Mouse (Mus musculus): ENCODE measurements at regions not wholly inside any gene's neighbourhood (a gene's known extent, or its start where the extent isn't known, plus 50 kb on each side); places are given as distances from the start of the nearest gene placed in this dataset.

DNA sequence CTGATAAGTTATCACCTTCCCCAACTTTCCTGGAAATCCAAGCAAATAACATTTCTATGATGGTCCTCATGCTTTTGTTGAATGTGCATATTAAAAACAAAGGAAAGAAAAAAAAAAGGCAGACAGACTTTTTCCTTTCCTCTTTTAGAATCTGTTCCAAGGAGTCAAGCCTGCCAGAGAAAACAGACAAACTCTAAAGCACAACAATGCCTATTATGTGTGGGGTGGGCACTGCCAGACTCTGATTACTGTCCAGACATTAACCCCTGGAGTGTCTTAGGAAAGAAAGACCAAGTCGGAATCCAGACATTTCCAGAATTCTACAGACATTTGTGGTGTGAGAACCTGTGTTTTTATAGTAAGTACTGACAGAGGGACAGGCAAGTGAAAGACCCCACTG, 136.7 kb downstream of the Btg1 start:
- Histone ChIP-seq H3K9ac (no peak overlapping the region), H3K4me3 (no peak overlapping the region), H3K27me3 (no peaks in the 10 kb centered on the region), H3K9me3 (no peaks in the 10 kb centered on the region), H3K36me3 (no peaks in the 10 kb centered on the region), H3K4me1 (peaks cover 18% of the 10 kb centered on the region), H3K4me2 (replicated peaks) (no peak overlapping the region), H3K27ac (no peak overlapping the region)
- ATAC-seq (ENCODE audit: insufficient number of reproducible peaks, insufficient read depth, low FRiP score, low TSS enrichment): no peak
- WGBS: 20% methylated on average over 1 of the region's 1 CpGs

DNA sequence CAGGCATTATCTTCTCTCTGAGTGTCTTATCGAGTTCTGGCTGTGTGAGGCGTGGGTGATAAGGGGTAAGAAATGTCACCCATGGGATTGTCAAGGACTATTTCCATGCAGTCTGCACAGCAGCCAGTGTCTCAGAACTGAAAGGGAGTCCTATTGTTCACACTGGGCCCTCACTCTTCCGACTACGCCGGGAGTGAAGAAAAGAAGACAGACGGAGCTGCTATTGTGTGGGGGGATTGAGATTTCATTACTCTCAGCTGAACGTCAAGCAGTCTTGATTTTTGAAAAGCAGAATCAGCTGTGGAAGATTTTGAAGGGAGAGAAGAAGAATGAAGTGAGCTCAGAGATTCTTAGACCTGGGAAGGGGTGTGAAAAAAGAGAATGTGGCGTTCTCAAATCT, 138.9 kb downstream of the Btg1 start:
- H3K36me3 ChIP-seq: no peaks in the 10 kb centered on the region
- H3K4me1 ChIP-seq: peaks cover 18% of the 10 kb centered on the region
- no peak for ATAC-seq (ENCODE audit: insufficient number of reproducible peaks, insufficient read depth, low FRiP score, low TSS enrichment)
- no peak overlapping the region for H3K27ac ChIP-seq
- H3K27me3 ChIP-seq: no peaks in the 10 kb centered on the region
- WGBS: 54% methylated on average over 8 of the region's 8 CpGs
- H3K9me3 ChIP-seq: no peaks in the 10 kb centered on the region
- H3K4me3 ChIP-seq: no peak overlapping the region
- H3K9ac ChIP-seq: no peak overlapping the region
- H3K4me2 ChIP-seq (replicated peaks): no peak overlapping the region

DNA sequence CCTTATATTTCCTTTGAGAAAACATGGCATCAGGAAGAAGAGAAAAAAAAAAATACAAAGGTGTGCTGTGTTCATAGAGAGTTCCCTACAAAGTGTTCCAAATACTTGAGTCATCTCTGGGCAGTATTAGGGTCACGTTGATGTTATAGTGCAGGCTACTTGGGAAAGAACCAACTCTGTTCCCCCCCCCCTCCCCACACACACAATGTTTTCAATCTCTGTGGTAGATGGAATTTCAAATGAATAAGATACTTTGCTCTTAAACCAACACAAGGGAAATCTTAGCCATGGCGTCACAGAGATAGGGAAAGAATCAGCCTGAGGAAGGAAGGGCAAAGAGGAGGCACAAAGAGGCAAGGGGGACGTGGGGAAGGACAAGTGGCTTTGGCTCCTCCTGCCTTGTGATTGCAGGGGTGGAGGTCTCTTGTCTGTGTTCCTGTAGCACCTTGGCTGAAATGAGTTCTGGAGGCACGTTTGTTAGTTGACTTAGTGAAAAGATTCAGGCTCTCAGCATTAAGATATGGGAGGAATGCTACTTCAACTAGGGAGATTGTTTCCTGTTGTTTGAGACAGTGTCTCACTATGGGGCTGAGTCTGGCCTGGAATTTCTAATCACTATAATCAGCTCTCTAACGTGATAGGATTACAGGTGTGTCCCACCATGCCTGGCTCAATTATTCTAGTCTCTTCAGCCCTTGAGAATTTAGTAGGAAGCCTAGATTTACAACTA, 139.7 kb downstream of the Btg1 start:
- no peaks in the 10 kb centered on the region for H3K9me3 ChIP-seq
- peaks cover 13% of the 10 kb centered on the region for H3K4me1 ChIP-seq
- no peak overlapping the region for H3K4me2 ChIP-seq (replicated peaks)
- H3K36me3 ChIP-seq: no peaks in the 10 kb centered on the region
- H3K27me3 ChIP-seq: no peaks in the 10 kb centered on the region
- no peak overlapping the region for H3K9ac ChIP-seq
- no peak overlapping the region for H3K4me3 ChIP-seq
- ATAC-seq (ENCODE audit: insufficient number of reproducible peaks, insufficient read depth, low FRiP score, low TSS enrichment): no peak
- H3K27ac ChIP-seq: no peak overlapping the region
- WGBS: 45% methylated on average over 5 of the region's 5 CpGs

DNA sequence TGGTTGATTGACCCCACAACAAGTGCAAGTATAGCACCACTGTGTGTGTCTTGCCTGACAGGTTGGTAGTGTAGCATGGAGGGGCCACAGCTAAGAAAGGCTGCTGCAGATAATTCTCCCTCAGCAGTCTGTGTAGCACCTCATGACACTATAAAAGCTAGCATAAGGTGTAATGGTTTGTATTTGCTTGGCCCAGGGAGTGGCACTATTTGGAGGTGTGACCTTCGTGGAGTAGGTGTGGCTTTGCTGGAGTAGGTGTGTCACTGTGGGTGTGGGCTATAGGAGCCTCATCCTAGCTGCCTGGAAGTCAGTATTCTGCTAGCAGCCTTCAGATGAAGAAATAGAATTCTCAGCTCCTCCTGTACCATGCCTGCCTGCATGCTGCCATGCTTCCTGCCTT, 140.5 kb downstream of the Btg1 start:
- Histone ChIP-seq H3K27ac (no peak overlapping the region), H3K4me2 (replicated peaks) (no peak overlapping the region), H3K36me3 (no peaks in the 10 kb centered on the region), H3K4me1 (peaks cover 12% of the 10 kb centered on the region), H3K9me3 (no peaks in the 10 kb centered on the region), H3K9ac (no peak overlapping the region), H3K27me3 (no peaks in the 10 kb centered on the region), H3K4me3 (no peak overlapping the region)
- WGBS: 79% methylated on average over 1 of the region's 1 CpGs
- no peak for ATAC-seq (ENCODE audit: insufficient number of reproducible peaks, insufficient read depth, low FRiP score, low TSS enrichment)

DNA sequence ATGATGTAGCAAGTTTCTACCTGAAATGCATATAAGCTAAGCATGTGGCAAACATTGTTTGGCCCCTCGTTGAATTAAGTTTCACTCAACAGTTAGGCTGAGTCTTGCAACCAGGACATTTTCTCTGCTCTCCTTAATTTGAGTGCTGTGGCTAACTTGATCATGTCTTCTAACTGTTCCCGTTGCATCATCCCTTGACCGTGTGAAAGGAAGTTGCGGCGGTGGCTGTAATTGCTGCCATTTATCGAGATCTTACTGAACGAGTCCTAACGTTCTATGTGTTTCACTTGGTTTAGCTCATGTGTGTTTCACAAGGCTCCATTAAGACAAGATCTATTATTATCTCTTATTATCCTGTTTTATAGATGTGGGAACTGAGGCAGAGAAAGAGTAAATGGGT, 144.8 kb downstream of the Btg1 start:
- Histone ChIP-seq H3K36me3 (no peaks in the 10 kb centered on the region), H3K4me3 (no peak overlapping the region), H3K9ac (no peak overlapping the region), H3K27me3 (no peaks in the 10 kb centered on the region), H3K27ac (no peak overlapping the region), H3K4me1 (peaks cover 6% of the 10 kb centered on the region; the same call in 1 of the 2 replicates), H3K4me2 (replicated peaks) (no peak overlapping the region), H3K9me3 (no peaks in the 10 kb centered on the region)
- ATAC-seq (ENCODE audit: insufficient number of reproducible peaks, insufficient read depth, low FRiP score, low TSS enrichment): no peak
- WGBS: 89% methylated on average over 8 of the region's 8 CpGs

DNA sequence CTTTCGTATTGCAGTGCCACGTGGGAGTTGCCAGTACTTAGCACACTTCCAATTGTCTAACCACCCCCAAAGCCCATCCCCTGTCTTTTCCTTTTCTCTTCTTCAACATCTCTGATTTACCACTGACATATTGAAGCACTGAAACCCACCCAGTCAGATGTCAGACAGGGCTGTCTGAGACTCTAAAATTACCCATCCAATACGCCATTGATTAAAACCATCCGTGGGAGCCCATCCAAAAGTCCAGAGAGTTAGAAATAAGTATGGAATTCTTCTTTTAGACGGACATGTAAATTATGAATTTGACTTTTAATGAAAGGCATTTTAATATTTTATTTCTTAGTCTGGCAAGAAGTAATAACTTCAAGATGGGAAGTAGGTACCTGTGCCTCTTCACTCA, 148.8 kb downstream of the Btg1 start:
- no peak for ATAC-seq (ENCODE audit: insufficient number of reproducible peaks, insufficient read depth, low FRiP score, low TSS enrichment)
- H3K9me3 ChIP-seq: no peaks in the 10 kb centered on the region
- 0 out of 2 replicates have a peak, but pooled peaks cover 5% of the 10 kb centered on the region for H3K4me1 ChIP-seq
- no peak overlapping the region for H3K4me2 ChIP-seq (replicated peaks)
- WGBS: 63% methylated on average over 5 of the region's 5 CpGs
- H3K36me3 ChIP-seq: no peaks in the 10 kb centered on the region
- no peaks in the 10 kb centered on the region for H3K27me3 ChIP-seq
- H3K4me3 ChIP-seq: no peak overlapping the region
- H3K27ac ChIP-seq: no peak overlapping the region
- H3K9ac ChIP-seq: no peak overlapping the region

DNA sequence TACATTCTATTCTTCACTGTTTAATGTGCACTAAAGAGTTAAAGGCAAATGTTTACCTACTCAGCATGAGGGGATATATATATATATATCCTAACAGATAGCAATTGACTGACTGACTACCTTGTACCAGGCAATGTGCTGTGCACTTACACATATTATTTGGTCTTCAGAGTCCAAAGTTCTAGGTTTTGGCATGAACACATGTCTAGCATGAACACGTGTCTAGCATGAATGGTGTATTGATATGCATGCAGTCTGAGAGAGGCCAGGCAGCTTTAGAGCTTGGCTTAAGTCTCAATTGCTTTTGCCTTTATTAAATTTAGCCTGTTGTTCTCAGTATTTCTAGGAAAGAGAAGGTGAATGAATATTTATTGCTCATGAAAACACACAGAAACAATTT, 161.4 kb downstream of the Btg1 start:
- H3K4me1 ChIP-seq: no peaks in the 10 kb centered on the region
- WGBS: 71% methylated on average over 1 of the region's 1 CpGs
- no peak for ATAC-seq (ENCODE audit: insufficient number of reproducible peaks, insufficient read depth, low FRiP score, low TSS enrichment)

DNA sequence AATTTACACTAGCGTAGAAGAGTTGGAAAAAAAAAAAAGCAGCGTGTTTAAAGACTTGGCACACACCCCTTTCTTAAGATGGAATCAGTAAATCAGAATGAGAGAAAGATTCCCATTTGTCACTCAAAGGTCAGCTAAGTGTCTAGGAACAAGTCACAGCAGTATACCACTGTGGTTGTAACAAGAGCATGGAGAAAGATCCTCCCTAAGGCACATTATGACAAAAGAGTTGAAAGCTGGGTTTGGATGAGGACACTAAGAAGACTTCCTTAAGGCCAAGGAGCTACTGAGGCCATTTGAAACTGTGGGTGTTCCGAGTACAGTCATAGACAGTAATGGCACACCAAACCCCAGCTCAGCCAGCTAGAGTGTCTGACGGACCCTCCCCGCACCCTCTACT, 167.2 kb downstream of the Btg1 start:
- no peak overlapping the region for H3K4me3 ChIP-seq
- H3K9me3 ChIP-seq: no peaks in the 10 kb centered on the region
- no peak overlapping the region for H3K4me2 ChIP-seq (replicated peaks)
- ATAC-seq (ENCODE audit: insufficient number of reproducible peaks, insufficient read depth, low FRiP score, low TSS enrichment): no peak
- no peaks in the 10 kb centered on the region for H3K4me1 ChIP-seq
- no peaks in the 10 kb centered on the region for H3K27me3 ChIP-seq
- H3K9ac ChIP-seq: no peak overlapping the region
- 87% methylated on average over 5 of the region's 5 CpGs for WGBS
- no peaks in the 10 kb centered on the region for H3K36me3 ChIP-seq
- no peak overlapping the region for H3K27ac ChIP-seq

More for the DNA sequence above, 161.4 kb downstream of the Btg1 start:
- Histone ChIP-seq H3K27me3 (no peaks in the 10 kb centered on the region), H3K4me3 (no peak overlapping the region), H3K9me3 (no peaks in the 10 kb centered on the region), H3K9ac (no peak overlapping the region), H3K36me3 (no peaks in the 10 kb centered on the region), H3K27ac (no peak overlapping the region), H3K4me2 (replicated peaks) (no peak overlapping the region)

DNA sequence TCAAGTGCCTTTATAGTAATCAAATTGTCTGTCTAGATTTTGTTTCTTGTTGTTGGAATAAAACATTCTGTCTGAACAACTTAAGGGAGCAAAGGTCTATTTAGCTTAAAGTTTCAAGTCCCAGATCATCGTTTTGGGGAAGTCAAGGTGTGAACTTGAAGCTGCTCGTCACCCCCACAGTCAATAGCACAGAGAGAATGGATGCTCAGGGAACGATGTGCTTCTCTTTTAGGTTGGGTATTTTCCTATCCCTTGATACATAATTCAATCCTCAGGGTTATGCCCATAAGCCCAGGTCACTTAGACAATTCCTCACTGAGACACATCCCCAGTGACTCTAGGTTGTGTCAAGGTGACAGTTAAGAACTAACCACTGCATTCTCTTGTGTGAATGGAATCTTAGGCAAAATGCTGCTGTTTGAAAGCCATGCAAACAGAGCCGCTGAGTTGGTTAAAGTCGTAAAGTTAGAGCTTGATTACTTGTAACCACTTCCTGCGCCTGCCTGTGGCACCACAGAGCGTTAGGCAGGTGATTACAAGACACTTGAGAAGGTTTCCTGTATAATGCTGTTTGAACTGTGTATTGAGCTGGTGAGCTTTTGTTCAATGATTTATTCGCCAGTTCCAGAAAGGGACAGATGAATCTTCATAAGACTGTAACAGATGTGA, 170.2 kb downstream of the Btg1 start:
- no peaks in the 10 kb centered on the region for H3K4me1 ChIP-seq
- H3K9me3 ChIP-seq: no peaks in the 10 kb centered on the region
- 68% methylated on average over 8 of the region's 8 CpGs for WGBS
- no peak overlapping the region for H3K27ac ChIP-seq
- H3K4me2 ChIP-seq (replicated peaks): no peak overlapping the region
- H3K27me3 ChIP-seq: no peaks in the 10 kb centered on the region
- no peaks in the 10 kb centered on the region for H3K36me3 ChIP-seq
- H3K9ac ChIP-seq: no peak overlapping the region
- no peak overlapping the region for H3K4me3 ChIP-seq
- no peak for ATAC-seq (ENCODE audit: insufficient number of reproducible peaks, insufficient read depth, low FRiP score, low TSS enrichment)

DNA sequence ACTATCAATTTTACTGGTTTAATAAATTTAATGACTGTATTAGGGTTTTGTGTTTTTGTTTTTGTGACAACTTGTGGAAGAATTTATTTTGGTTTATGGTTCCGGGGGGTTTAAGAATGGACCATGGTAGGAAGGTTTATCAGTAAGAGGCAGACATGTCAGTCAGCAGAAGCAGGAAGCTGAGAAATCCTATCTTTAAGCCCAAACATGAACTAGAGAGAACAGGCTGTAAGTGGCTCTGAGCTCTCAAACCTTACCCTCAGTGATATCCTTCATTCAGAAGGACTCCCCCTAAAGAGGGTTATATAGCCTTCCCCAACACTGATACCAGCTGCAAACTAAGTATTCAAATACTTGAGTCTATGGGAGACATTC, 170.8 kb downstream of the Btg1 start:
- 77% methylated on average over 1 of the region's 1 CpGs for WGBS
- H3K4me3 ChIP-seq: no peak overlapping the region
- no peaks in the 10 kb centered on the region for H3K4me1 ChIP-seq
- H3K9ac ChIP-seq: no peak overlapping the region
- H3K27ac ChIP-seq: no peak overlapping the region
- H3K36me3 ChIP-seq: no peaks in the 10 kb centered on the region
- H3K9me3 ChIP-seq: no peaks in the 10 kb centered on the region
- H3K4me2 ChIP-seq (replicated peaks): no peak overlapping the region
- H3K27me3 ChIP-seq: no peaks in the 10 kb centered on the region
- no peak for ATAC-seq (ENCODE audit: insufficient number of reproducible peaks, insufficient read depth, low FRiP score, low TSS enrichment)

DNA sequence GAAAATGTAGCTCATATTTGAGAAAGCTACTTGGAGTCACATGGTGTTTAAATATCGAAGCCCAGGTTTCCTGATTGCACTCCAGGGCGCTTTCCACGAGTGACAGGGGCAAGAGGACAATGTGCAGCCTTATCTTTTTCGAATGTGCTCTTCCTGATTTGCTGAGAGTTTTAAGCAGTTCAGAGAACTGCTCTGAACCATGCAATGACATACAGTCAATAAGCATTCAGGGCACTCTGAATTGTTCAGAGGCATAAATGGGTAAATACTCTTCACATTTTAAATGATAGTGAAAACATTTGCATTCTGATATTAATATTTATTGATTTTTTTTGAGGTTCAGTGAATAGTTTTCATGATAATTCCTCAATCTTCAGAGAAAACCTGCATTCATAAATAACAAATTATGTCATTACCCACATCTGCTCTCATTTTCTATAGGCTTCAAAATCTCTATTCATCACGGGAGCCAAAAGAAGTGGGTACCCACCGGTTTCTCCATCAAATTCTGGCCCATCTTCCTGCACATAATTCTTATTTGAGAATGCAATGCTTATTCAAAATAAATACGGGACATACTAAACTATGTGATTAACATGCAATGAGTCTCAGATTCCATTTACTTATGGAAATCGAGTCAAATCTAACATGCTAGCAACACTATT, 171.7 kb downstream of the Btg1 start:
- no peak overlapping the region for H3K4me3 ChIP-seq
- no peaks in the 10 kb centered on the region for H3K36me3 ChIP-seq
- 75% methylated on average over 8 of the region's 8 CpGs for WGBS
- no peak overlapping the region for H3K9ac ChIP-seq
- no peak overlapping the region for H3K27ac ChIP-seq
- ATAC-seq (ENCODE audit: insufficient number of reproducible peaks, insufficient read depth, low FRiP score, low TSS enrichment): no peak
- H3K9me3 ChIP-seq: no peaks in the 10 kb centered on the region
- no peaks in the 10 kb centered on the region for H3K27me3 ChIP-seq
- no peaks in the 10 kb centered on the region for H3K4me1 ChIP-seq
- no peak overlapping the region for H3K4me2 ChIP-seq (replicated peaks)

DNA sequence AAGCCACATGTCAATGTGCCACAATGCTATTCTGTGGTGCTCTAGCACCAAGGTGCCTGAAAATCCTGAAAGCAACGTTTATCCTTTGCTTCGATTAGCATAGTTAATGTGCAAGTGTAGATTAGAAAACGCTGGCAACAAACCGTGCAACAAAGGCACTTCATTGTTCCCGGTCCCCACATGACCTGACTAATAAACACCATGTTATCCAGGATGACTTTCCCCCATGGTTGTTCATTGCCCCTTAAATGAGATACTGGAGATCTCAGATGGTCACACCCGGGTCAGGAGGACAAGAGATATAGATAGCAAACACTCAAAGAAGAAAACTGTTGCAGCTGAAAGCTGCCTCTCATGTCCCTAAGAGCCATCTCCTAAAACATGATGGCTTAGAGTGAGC, 180.3 kb downstream of the Btg1 start:
- no peaks in the 10 kb centered on the region for H3K36me3 ChIP-seq
- H3K9me3 ChIP-seq: no peaks in the 10 kb centered on the region
- no peak overlapping the region for H3K4me2 ChIP-seq (replicated peaks)
- 71% methylated on average over 6 of the region's 6 CpGs for WGBS
- ATAC-seq (ENCODE audit: insufficient number of reproducible peaks, insufficient read depth, low FRiP score, low TSS enrichment): no peak
- no peak overlapping the region for H3K9ac ChIP-seq
- no peaks in the 10 kb centered on the region for H3K4me1 ChIP-seq
- H3K4me3 ChIP-seq: no peak overlapping the region
- H3K27me3 ChIP-seq: no peaks in the 10 kb centered on the region
- no peak overlapping the region for H3K27ac ChIP-seq

Measured in embryonic facial prominence, embryonic 12.5 days (tissue).